Mouse (Mus musculus) E14TG2a.4 (cell line): ENCODE results near the gene Pbld1.

Experiments used
- CTCF ChIP-seq: conservative IDR thresholded peaks from 2 replicates; pipeline ENCODE4 v1.5.1; 2014; ENCODE audit warnings: low read length
- POU5F1 ChIP-seq: IDR thresholded peaks from 2 replicates; pipeline ENCODE4 v1.6.1; 2014; ENCODE audit warnings: low read length, borderline replicate concordance

GRCm38 (mm10) chr10:63092616-63093550, 32.9 kb downstream of the Pbld1 start:
- TF ChIP-seq CTCF (no peak), POU5F1 (no peak)
